Mouse (Mus musculus) left cerebral cortex, adult 9 months (tissue): ENCODE measurements at regions not wholly inside any gene's neighbourhood (a gene's known extent, or its start where the extent isn't known, plus 50 kb on each side); places are given as distances from the start of the nearest gene placed in this dataset.

Experiments
- DNase-seq, 2 experiments: peaks; one replicate each; pipeline ENCODE4 v3.0.0; 2022; ENCODE audit warnings: low spot score in 2 of 2

DNA sequence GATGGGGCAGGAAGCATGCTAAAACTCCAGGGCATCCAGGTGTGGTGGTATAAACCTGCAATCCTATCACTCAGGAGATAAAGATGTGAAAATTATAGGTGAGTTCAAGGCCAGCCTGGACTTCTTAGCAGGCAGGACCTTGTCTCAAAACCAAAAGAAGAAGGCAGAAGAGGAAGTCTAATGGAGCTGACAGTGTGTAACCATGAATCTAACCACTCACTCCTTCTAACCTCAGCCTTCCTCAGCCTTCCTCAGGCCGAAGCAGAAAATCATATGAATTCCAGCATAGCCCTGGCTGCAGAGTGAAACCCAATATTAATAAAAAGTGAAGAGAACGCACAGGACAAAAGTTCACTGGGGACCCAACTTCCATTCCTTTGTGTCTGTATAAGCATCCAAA lies 128.2 kb upstream of the Jarid2 start:
- DNase-seq, result no peak

DNA sequence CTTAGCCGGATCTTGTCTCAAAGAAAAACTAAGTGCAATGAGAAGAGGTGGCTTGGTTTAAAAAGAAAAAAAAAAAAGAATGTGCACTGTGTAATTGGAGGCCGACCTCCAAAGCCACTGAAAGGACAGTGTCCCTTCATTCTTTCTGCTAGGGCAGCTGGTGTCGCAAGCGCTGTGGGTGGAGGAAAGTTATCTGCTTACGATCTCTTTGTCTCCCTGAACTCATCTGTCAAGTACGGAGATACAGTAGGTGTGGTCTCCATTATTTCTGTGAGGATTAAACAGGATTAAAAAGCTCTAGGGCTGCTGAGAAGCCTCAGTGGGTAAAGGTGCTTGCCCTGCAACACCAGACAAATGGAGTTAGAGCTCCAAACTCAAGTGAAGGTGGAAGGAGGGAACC lies 126.6 kb upstream of the Jarid2 start:
- no peak for DNase-seq

DNA sequence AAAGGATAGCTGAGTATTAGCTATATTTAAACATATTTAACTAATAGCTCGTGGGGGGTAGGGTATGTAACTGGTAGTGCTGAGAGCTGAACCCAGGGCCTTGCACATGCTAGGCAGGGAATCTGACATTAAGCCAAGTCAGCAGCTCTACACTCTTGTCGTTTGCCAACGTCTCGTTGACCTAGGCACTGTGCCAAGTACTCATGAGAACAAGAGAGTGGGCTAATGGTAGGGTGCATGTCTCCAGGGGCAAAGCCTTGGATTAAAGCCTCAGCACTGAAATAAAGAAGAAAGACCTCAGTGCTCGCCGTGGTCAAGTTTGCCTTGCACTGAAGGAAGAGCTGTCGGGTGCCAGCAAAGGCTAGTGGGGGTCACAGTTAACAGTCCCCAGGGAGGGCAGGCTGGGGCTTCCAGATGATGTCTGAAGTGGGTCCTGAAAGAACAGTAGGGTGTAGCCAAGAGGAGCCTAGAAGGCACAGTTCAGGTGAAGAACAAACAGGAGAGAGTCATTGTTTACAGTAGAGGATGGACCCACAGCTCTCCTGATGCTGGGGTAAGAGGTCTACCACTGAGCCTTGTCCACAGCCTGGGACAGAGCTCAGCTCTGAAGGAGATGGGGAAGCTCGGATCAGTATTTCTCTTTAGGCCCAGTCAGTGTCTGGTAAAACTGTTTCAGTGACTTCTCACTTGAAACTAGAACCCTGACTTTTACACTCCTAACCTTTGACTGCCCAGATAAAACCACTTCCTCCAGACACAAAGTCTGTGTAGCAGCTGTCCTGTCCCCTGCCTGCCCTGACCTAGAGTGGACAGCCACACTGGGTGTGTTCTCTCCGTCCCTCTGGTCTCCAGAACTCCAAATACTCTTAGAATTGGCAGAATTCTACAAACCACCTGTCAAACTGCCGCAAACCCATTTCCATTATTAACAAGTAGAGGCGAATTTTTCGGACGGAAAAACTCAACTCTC lies 121.7 kb upstream of the Jarid2 start:
- no peak for DNase-seq

DNA sequence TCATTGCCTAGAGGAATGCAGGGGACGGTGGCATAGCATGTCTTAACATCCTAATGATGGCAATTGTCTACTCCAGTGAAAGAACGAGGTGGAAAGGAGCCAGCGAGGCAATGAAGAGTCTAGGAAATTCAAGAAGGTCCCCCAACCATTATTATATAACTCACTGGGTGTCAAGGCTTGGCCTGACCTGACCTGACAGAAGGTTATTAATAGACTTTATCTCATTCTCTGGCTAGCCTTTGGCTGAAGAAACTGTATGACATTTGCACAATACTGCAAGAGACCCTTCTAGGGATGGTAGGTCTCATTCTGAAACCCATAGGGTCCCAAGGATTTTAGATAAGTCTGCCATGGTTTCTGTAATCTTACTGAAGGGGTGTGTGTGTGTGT lies 121.0 kb upstream of the Jarid2 start:
- no peak for DNase-seq

DNA sequence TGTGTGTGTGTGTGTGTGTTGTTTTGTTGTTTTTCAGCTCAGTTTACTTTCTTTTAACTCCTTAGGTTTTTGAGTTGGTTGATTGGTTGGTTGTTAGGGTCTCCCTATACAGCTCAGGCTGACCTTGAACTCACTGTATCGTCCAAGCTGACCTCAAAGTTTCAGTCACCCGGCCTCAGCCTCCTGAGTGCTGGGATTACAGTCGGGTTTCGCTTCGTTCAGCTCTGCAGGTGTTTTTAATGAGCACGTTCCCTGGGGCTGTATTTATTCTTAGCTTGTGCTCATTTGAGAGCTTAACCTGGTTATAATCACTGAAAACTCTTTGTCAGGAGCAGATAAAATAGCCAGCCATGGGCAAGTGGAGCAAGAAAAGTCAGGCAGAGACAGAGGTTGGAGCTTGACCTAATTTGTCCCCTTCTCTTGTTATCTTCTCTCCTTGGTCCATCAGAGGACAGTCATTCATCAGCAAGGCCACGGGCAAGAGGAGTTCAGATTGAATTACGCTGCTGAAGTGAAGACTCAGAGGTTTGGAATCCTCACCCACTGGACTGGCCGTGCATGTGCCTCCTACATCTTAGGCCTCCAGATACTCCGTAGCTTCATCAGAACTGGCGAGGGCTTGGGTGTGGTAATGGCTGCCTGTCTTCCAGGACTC lies 120.5 kb upstream of the Jarid2 start:
- DNase-seq, result no peak

DNA sequence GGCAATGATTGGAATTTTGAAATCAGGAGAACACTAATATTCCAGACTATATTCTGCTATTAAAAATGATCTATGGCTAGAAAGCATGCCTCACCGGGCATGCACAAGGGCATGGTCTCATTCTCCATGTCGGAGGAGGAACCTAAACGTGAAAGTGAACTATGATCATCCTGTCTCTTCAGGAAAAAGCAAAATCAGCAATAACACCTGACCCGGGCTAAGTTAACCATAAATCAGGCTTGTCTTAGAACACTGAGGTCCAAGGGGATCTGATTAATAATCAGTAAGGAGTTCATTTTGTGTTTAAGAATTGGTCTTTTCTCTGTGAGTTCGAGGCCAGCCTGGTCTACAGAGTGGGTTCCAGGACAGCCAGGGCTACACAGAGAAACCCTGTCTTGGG lies 119.7 kb upstream of the Jarid2 start:
- DNase-seq, result no peak

DNA sequence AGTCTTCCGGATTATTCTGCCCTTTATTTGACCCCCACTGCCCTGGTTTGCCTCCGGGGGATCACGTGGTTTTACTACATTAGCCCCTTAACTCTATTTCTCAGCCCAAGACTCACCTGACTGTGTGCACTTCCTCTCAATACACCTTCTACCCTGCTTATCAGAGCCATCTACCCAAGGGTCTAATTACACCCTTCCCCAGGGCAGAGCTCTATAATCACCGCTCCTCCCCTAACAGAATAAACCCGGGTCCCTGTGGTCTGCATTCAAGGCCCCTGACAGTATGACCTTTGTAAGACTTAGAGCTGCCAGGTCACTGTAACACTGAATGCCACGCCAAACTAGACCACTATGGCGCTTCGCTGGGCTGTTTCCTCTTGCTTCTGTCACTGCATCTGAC lies 113.6 kb upstream of the Jarid2 start:
- no peak for DNase-seq

DNA sequence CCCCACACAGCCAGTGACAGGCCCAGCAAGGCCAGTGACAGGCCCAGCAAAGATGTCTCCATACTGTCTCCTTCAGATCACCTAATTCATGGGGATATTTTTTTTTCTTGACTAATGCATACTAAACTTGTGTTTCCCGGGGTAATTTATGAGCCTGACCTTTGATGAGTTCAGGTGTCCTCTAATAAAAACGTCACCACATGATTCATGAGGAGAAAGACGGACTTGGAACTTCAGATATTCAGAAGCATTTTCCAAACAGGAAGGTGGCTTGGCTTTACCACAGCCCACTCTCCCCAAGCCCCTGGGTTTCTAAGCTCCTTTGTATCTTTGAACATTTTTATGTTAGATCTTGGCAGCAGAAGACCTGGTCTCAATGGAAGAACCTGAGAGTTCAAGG lies 110.9 kb upstream of the Jarid2 start:
- DNase-seq, result no peak

DNA sequence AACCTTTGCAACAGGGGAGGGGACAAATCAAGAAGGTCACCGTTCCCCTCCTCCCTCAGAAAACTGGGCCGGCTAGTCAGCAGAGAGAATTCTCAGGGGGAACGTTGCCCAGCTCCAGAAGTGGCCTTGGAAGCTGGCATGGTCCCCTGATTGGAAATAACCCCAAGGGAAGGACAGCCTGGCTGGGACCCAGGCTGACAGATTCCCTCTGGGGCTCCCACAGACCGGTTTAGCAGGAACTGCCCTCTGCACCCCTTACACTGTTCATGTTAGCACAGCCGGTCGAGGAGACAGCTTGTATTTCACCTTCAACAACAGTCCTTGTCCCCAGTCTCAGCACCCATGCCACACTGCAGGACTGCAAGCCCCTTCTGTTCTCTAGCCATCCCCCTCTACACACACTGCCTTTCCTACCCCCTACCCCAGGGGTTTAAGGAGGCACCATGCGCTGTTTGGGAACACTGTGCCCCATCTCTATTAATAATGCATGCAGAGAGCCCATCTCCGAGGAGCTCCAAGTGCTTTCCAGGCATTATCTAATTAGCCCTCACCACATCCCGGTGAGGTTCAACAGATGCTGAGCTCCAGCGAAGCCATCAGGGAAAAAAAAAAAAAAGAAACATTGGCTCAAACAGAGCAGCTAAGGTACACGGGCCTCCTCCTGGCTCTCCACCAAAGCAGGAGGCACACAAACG lies 106.5 kb upstream of the Jarid2 start:
- DNase-seq, result peak in 1 of 2 experiments; percentile 2

DNA sequence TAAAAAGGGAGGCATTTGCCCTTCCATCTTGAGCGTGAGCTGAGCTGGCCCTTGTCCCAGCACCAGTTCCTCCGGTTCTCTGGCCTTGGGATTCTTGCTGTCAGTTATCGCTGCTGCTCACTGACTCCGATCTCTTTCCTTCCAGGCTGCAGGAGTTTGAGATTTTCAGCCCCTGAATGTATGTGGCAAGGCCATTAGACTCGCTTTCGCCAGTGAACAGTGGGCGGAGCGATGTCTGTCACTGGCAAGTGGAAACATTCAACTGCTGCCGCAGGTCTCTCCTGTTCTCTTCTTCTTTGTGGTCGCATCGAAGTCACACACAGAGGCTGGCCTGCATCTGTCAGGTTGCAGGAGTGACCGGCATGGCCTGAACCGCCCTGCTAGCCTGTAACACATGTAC lies 104.6 kb upstream of the Jarid2 start:
- DNase-seq, result no peak

DNA sequence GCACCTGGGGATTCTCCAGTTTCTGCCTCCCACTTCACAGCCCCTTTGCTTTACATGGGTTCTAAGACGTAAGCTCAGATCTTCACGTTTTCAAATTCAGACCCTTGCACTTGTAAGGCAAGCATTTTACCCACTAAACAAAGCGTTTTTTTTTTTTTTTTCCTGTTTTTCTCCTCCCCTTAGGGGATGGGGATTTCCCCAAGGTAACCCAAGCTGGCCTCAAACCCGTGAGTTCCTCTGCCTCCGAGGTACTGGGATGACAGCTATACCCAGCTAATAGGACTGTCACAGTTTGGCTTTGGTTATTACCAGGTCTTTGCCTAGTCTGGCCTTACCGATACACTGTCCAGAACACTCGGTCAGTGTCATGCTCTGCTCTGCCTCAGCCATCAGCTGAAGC lies 103.5 kb upstream of the Jarid2 start:
- no peak for DNase-seq

DNA sequence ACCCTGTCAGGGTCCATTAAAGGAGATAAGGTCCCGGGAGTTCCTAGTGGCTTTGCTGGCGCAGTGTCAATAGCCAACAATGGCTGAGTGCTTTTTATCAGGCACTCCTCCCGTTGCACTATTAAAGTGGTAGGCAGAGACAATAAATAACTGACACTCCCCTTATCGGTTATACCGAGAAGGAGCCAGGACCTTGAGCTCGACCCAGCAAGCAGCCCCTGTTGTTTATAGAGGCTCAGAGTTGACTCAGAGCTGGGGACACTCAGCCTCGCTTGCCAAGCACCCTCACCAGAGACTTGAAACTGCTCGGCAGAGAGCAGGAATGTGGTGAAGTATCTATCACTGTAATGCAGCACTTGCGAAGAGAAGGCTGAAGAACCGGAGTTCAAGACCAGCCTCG lies 102.5 kb upstream of the Jarid2 start:
- DNase-seq, result no peak

DNA sequence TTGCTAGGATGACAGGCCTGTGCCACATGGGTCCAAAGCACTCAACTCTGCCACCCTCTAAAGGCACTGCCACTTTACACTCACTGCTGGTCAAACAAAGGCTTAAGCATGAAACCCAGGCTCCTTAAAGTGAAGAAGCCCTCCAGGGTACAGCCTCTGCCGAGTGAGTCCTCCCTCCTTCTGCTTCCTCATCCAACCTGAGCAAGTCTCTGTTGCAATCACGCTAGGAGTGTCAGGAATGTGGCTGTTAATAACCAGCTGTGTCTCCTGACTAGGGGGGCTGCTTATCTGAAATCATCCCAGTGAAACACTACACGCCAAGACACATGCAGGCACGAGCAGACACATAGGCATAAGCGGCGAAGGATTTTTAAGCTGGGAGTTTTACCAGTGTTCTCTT lies 99.2 kb upstream of the Jarid2 start:
- no peak for DNase-seq

DNA sequence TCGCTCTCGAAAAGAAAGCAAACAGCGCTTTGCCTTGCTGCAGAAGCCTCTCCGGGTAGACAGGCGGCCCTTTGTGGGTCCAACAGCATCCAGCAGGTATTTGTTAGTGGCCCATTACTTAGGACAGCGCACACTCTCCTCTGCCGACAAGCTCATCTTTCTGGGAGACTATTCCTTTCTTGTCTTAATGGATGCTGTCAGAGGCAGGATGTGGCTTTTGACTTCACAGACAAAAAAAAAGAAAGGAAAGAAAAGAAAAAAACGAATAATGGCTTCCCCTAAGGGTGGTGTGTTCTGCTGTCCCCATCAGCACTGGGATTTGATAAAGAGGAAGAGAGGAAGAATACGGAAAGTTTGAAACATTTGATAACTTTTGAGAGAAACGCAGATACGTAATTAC lies 94.7 kb upstream of the Jarid2 start:
- DNase-seq, result no peak

DNA sequence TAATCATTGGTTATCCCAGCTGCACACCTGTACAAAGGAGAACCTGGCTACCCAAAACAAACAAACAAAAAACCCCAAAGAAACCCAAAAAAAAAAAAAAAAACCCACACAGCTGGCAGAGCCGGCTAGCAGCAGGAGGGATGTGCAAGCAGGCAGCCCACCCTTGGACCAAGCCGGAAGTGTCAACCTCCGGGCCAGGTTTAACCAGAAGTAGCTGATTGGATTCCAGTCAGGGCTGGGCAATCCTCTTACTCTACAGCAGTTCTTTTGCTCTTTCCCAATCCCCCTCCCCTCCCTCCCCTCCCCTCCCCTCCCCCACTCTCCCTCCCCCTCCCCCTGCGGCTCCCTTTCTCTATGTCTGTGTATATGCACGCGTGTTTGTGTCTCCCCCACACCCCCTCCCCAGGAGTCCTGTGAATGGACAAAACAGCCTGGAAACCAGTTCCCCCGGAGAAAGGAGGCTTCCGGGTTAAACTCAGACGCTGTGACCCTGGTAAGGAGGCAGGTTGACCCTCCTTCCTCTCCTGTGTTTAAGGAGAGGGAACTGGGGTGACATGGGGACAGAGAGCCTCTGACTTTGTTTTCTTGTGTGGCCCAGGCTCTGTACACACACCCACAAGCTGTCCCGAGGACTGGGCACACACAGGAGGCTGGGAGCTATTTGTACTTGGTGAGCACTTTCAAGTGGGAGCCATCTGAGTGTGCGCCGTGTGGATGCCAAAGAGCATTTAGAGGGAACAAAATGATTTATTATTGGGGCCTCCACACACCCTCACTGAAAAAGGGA lies 93.9 kb upstream of the Jarid2 start:
- DNase-seq, result no peak

DNA sequence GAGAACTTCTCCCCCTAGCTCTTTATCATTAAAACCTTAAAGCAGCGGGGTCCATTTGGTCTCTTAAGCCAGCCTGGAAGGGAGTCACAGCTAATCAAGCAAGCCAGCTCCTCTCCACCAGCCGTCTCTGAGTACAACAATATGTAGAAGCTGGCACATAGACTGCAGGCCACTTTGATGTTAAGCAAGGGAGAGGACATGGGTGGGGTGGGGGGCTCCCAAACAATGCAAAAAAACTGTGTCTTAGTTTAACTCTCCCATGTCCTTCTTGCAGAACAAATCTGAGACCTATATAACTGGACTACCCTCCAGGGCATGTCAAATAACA lies 93.3 kb upstream of the Jarid2 start:
- no peak for DNase-seq

DNA sequence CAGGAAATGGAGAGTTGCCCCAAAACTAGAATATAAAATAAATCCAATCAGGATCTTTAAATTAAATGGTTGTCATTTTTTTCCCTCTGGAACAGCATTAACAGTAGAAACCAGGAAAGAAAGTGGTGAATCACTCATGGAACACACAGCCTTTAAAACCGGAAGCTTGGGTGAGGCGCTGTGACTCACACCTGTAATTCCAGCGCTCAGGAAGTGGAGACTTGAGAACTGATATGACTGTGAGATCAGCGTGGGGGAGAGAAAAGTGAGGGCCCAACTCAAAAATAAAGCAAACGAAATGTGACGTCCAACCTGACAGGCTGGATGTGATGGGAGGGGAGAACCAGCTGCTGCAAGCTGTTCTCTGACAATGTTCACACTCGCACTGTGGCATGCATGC lies 86.9 kb upstream of the Jarid2 start:
- DNase-seq, result no peak

DNA sequence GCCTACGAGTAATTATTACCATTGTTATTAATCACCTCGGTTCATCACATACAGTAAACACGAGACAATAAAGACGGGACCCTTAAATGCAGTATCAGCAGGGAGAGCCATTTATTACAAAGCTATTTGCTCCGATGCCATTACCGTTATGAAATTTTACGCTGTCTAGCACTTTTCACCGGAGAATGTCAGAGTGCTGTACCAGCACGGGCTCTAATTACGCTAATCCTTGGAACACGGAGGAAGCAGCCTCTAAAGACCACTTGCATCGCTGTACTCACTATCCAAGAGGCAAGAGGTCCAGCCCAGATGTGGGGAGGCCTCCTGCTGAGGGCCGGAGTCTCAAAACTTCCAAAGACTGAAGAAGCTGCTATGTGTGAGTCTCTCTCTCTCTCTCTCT lies 79.2 kb upstream of the Jarid2 start:
- DNase-seq, result no peak

DNA sequence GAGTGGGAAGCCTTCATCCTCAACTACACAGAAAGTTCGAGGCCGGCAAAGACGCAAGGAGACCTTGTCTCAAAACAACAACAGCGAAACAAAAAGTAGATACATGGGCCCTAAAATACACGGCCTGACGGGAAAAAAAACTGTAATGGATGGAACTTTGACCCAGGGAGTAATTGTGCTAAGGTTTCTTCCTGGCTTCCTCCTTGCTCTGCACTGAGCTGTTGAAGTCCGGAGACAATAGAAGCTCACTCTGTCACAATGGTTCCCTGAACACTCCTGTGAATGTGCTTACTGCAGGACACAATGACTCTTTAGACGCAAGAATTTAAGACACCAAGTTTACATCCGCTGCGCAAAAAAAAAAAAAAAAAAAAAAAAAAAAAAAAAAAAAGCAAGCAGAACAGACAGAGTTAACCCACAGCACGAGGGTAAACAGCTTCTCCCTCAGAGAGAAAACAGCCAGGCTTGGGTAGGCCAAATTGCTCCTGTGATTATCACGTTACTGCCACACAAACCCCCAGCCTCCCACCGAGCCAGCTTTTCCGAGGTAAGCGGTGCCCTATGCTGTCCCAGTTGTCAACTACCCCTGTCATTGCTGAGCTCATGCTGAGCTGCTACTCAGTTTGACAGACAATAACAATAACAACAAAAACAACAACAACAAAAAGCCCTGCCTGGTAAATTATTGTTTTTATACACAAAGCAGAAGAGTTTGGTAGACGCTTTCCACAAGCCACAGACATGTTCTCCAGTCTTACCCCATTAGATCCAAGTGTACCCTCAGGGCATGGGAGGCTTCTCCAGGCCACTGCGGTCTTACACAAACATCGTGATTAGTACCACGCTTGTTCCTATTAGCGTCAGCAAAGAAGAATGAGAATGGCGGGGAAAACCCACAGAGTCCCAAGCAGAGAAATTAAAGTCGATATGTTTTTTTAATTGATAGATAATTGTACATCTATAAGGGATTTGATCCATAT lies 77.7 kb upstream of the Jarid2 start:
- DNase-seq, result no peak

DNA sequence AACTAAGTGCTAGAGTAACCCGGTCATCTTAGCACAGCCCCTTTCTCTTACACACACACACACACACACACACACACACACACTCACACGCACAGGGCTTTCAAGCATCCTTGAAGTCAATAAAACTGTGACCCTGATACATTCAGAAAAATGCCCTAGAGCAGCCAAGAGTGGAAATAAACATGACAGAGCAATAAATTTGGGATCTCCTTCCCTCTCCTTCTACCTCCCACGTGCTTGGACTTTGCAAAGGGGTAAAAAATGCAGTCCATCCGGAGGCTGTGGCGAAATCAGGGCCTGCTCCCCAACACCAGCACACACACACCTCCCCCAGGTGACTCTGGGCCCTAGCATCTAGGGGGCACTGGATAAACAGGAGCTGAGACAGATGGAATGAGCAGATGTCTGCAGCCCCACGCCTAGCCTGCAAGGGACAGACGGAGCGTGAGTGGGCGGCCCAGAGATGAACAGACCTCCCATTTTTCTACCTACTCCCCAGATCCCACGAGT lies 71.3 kb upstream of the Jarid2 start:
- DNase-seq, result peak; percentile 9 to 62

DNA sequence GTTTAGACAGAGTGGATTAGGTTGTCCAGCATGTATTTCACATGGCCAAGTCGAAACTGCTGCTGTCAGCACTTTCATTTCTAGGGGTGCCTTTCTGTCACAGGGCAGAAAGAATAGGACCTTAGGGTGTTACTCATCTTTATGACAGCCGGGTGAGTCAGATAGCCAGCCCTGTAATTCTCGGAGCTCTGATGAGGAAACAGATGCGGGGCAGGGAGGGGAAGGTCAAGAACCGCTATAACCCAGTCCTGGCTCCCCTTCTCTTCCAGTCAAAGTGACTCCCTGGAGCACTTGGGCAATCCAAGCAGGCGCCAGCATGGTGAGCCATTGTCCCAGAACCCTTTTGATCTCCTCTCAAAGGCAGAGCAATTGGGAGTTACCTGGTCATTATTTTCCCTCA lies 69.4 kb upstream of the Jarid2 start:
- no peak for DNase-seq
